Mouse (Mus musculus) frontal cortex, postnatal 14 days (tissue): ENCODE data around the gene Gpr137.

Experiments used
- DNase-seq, 2 experiments: peaks; one replicate each; pipeline ENCODE4 v3.0.0; 2022; ENCODE audit warnings: low spot score in 2 of 2

The Gpr137 gene

DNA sequence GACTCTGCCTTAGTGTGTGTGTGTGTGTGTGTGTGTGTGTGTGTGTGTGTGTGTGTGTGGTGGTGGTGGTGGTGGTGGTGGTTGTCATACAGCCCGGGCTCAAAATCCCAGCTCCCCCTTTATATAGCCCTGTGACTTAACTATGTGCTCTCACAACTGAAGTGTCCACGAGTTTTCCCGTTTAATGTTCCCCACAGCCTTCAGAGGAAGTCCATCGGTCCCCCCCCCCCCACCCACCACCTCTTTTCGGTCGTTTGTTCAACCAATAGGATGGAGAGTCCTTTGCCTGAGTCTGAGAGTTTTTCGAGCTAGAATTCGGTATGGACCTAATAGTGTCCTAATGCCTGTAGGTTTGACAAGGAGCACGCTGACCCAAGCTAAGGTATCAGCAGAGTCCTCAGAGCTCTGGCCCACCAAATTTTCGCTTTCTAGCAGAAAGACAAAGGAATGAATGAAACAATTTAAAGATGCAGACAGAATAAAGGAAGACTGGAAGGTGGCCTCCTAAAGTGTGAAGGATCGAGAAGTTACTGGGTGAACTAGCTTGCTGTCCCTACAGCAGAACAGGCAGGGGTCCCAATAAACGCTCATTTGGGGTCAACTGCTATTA lies 31.4 kb upstream of the Gpr137 start:
- no peak for DNase-seq

DNA sequence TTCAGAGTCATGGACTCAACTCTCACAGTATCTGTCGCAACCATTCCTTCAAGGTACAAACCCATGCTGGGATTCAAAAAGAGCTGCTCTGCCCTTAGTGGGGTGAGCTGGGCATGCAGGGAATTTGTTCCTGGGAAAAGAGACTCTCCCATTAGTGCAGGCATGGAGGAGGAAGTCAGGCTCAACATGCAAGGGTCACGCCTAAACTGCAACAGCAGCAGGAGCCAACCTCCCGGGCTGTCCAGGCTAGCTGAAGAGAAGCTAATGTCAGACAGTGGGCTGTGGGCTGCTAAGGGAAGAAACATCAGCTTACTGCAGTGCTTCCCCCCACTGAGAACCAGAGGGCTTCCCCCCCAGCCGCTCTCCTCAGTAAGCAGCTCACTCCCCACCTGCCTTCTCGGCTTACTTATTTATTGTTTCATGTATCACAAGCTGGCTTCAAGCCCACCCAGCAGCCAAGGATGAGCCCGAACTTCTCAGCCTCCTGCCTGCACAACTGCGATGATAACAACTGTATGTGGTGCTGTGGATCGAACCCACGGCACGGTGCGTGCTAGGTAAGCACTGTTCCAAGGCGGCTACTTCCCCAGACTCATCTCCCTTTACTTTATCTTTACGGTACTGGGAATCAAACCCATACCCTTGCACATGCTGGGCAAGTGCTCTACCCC lies 30.1 kb upstream of the Gpr137 start:
- no peak for DNase-seq

DNA sequence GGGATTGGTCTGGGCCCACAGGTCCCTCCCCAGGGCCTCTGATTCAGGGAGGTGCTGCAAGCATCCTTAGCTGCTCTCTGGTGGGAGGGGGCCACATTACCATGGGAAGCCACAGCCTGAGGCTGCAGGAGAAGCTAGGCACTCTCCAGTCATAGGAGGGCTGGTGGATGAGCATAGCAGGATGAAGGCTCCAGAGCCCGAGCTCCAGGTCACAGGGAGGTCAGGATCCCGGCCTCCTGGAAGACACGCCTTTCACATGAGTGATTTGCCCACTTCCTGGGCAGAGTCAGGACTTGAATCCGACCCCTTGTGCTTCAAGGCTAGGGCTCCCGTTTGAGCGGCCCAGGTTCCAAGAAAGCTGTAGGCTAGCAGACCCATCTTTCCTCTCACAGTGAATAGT lies 29.4 kb upstream of the Gpr137 start:
- no peak for DNase-seq

DNA sequence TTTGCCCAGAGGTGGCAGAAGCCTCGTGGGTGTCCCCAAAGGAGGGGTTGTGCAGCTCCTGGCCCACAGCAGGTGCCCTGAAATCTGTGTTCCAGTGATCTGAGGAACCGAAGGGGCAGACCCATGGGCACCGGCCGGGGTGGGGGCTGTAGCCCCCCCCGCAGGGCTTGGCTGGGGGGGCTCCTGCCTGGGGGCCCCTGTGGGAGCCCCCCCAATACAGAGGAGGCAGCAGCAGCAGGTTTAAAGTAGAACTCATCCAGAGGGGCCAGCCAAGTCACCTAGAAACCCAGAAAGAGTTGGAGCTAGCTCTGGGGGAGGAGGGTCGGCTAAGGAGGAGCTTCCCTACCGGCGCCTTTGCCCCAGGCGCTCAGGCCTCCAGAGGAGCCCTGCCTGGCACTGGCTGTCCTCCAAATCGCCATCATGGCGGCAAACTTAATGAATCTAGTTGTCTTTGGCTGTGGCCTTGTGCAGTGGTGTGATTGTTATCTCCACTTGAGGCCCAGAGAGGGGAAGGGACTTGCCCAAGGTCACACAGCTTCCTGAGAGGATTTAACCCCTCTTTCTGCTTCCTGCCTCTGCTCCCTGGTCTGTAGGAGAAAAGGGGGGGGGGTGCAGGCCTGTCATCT lies 28.3 kb upstream of the Gpr137 start:
- no peak for DNase-seq

DNA sequence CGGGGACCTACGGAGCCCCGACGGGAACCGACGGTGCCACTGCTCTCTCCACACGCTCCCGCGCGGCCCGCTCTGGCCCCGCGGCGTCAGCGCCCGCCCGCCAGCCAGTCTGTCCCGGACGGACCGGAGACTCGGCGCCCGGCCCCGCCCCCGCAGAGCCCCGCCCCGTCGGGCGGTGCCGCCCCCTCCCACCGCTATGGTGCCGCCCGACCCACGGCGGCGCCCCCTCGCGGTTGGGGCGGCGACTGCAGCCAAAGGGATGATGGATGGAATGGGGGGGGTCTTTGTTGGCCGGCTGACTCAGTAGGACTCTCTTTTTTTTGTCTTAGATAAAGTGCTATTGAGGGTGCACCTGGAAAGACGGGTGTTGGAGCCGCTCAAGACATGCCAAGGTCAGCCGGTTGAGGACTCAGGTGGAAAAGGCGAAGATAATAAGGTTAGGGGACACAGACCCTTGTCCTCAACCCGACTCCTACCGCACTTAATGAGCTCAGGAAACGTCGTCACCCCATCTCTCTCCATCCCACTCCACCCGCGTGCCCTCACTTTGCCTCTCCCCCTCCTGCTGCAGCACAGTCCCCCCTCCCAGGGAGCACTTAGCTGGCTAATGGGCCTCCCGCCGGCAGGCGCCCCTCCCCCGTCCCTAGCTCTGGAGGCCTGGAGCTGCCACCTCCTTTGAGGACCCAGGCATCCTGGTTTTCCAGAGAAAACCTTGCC lies 27.5 kb upstream of the Gpr137 start:
- no peak for DNase-seq

DNA sequence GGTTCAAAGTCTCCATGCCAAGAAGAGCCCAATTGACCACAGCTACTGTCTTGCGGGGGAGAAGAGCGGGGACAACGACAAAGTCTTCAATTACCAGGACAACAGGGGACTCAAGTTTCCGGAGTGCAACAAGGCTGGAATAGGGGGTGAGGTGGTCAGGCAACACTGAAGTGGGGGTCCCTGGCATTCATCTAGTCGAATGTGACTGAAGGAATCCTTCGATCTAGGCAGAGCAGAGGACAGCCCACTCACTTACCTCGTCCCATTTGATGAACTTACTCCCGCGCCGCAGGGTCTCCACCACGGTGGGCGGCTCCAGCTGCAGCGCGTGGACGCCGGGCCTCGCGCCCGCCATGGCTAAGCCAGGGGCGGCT lies 27.0 kb upstream of the Gpr137 start:
- no peak for DNase-seq

DNA sequence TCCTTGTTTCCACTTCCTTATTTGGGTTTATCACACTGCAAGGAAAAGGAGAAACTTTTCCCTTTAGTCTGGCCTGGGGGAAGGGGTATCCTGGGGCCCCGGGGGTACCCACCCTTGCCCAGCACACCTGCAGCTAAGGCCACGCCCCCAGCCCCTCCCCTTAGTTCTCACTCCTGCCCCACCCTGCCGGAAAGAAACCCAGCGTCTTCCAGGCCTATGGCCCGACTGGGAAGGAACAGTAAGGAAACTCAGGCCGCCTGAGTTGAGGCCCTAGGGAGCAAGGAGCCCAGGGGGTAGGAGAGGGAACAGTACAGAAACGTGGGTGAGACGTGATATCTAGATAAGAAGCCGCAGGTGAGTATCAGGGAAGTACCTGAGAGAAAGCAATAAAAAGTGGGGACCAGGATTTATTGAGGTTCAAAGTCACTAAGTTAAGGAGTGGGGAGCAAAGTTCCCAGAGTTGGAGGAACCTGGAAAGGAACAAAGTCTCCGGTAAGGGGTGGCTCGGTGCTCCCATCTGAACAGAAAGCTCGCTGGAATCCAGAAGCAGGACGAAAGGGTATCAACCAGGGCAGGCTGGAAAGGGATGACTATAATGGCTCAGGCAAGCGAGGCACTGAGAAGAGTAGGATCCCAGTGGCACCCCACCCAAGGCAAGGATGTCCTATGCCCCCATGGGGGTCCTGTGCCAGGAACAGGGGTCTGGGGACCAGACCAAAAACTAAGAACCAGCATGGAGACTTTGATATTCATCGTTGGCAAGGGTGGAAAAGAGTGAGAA lies 26.4 kb upstream of the Gpr137 start:
- no peak for DNase-seq

DNA sequence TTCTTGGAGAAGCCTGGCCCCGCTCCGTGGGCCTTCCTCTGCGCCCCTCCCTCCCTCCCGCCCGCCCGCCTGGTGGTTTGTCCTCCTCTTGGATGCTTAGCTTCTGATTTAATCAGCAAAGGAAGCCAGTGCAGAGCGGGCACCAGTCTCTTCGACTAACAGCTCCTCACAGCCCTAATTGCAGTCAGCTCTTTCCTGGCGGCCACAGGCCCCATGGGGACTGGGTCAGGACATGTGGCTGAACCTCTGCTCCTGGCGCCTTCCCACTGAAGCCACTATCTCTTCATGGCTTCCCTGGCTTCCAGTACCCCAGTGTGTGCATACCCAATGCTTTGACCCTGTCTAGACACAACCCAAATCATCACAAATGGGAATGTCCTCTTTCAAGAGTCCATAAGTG lies 14.2 kb upstream of the Gpr137 start:
- DNase-seq: no peak

DNA sequence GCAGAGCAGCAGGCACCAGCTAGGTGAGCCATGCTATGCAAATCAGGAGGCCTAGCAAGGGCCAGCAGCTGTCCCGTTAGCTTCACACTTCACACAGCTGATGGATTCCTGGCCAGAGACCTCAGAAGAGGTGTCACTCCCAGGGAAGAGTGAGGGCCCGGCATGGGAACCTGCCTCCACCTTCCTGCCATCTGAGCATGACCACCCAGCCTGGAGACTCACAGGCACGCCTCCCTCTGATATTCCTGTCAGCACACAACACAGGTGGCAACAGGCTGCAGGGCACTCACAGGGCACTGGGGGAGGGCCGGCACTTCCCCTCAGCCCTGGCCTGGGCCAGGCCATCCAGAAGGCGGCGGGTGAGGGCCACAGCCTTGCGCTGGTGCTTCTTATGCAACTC lies 13.1 kb upstream of the Gpr137 start:
- no peak for DNase-seq

DNA sequence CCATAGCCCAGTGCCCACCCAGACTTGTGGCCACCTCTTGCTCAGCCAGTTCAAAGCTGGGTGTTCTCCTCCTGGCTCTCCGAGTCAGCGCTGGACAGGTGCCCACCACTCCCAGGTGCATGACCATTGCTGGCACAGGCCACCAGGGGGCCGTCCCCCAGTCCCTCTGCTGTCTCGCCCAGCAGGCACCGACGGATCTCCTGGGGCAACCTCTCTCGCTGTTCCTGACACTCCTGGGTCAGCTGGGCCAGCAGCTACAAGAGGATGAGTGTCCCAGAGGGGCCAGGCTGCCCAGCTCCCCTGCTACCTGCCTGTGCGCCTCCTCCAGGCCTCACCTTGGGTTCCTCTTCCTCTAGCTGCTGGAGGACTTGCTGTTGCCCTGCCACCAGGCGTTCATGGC lies 11.8 kb upstream of the Gpr137 start:
- DNase-seq: no peak

DNA sequence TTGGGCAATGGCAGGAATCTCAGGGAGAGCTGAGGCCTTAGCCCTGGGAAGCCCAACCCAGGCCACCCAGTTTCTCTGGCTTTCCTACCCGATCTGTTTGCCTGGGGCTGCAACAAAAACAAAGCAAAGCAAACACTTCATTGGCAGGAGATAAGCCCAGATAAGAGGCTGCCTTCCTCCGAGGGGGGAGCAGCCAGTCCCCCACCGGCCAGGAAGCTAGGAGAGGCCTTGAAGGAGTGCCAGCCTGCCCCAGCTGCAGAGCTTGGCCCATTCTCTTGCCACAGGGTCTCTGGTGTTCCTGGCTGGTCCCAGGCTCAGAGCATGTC lies 10.4 kb upstream of the Gpr137 start:
- DNase-seq: no peak

DNA sequence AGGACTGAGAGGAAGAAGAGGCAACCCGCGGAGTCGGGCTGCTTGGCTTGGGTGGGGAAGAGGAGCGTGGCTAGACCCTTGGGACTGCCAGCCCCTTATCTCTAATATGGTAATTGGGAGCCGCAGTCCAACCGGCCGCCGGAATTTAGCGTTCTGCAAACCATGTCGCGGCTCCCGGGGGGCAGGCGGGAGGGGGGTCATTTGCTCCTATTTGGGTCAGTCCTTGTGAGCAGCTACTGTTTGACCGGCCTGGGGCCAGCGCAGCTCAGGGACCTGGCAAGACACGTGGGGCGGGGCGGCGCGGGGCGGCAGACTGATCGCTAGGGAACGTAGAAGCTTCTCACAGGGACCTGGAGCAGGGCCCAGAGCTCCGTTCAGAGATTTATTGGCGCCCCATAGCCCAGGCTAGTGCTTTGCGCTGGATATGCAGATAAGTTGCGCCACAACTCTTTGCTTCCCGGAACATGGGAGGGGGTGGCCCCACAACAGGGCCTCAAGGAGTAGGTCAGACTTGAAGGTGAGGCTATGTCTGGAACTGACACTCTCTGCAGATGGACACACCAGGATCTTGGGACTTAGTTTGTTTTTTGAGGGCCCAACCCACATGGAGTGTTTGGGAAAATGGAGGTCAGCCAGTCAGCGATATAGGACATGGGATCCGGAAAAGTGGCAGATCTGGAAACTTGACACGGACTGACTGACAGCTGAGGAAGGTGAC lies 9.9 kb upstream of the Gpr137 start:
- peak; percentile 68 to 72 for DNase-seq

DNA sequence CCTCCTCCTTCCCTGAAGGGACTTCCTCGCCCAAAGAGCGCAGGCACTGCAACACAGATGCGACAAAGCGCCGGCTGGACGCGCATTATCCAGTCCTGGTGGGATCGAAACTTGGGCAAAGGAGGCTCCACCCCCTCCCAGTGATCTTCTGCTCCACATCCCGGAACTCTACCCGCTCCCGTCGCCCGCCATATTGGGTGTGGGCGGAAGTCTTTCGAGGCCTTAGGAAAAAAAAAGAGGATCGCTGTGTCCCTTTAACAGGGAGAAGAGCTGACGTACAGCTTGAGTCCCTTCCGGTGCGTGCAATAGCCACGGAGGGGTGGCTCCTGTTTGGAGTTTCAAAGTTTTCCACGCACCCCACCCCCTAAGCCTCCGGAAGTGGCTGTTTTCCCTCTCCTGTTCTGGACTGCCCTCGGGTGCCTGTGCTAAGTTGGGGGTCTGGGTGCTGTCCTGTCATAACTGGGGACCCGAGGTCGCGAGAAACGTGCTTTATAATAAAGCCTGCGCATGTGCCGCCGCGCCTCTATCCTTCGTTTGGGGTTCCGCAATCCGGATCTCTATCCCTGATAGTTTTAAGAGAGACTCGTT lies 9.2 kb upstream of the Gpr137 start:
- peak; percentile 87 to 91 for DNase-seq

DNA sequence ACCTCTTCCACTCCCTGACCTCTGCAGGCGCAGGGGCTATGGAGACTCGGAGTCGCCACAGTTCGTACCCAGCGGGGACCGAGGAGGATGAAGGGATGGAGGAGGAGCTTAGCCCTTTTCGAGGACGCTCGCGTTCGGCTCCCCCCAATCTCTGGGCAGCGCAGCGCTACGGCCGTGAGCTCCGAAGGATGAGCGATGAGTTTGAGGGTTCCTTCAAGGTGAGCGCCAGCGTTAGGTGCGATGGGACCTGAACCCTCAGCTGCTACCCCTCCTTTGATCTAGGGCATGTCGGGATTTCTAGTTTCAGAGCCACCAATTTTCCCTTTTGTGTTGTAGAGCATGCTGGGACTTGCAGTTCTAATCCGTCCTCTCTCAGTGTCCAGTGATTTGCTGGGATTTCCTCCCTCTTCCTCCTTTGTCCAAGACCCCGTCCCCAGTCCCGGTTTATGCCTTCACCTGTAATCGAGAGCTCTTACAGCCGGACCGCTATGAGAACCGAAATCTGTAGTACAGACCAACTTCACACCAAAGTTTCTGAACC lies 8.4 kb upstream of the Gpr137 start:
- peak in 1 of 2 experiments; percentile 59 for DNase-seq

DNA sequence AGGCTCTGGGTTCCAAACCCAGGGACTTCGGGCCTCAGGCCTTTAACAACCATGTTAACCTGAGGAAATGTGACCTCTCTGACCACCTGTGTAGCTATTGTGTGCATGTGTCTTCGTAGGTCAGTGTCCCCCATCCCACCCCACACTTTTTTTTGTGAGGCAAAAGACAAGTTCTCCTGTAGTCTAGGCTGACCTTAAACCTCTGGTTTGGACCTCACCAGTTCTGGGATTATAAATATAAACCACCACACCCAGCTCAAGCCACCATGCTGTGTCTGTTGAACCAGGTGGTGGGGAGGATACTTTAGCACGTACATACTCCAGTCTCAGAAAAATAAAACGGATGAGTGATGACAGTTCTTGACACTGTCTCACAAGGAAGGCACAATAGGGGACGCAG lies 7.7 kb upstream of the Gpr137 start:
- DNase-seq: no peak

DNA sequence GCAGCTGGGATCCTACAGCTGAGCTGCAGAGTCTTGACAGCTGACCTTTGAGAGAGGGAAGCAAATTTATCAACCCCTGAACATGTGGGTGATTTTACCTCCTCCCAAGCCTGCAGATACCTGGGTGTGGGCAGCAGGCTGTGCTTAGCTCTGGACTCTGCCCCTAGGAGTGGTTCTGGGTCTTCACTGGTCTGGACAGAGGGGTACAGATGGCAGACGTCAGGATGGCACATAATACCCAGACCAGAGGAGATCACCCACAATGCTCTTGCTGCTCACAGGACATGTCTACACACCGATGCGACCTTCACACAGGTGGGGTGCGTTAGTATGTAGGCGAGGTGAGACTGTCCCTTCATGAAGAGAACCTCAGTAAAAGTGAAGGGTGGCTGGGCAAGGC lies 7.3 kb upstream of the Gpr137 start:
- DNase-seq: no peak

DNA sequence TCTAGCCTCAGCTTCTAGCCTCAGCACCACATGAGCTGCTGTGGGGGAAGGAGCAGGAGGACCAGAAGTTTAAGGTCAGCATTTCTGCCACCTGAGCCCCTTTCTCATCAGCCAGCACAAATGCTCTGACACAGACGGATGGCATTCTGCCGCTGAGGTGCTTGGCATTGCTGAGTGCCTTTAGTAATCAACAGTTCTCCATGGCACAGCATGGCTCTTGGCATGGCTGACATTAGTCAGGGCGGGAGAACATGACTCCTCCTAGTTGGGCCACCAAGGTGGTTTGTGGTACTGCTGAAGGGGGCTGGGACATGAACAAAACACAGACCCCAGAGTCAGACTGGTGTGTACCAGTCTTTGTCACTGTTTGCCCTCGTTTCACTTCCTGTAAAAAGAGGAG lies 5.9 kb upstream of the Gpr137 start:
- no peak for DNase-seq

DNA sequence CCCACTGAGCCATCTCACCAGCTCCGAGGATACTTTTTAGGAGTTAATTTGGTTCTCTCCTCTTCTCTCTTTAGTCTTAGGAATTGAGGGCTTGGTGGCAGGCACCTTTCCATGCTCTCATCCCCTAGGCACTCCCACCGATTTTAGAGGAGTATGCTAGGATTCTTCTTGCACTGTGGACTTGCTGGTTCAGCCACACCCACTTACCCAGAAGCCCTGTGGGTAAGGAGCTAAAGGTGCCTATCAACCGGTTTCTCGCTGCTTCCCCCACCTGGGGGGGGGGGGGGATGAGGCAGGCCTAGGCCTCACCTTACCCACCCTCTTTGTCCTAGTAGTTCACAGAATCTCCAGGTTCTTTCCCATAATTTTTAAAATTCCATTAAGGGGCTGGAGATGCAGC lies 5.5 kb upstream of the Gpr137 start:
- no peak for DNase-seq

DNA sequence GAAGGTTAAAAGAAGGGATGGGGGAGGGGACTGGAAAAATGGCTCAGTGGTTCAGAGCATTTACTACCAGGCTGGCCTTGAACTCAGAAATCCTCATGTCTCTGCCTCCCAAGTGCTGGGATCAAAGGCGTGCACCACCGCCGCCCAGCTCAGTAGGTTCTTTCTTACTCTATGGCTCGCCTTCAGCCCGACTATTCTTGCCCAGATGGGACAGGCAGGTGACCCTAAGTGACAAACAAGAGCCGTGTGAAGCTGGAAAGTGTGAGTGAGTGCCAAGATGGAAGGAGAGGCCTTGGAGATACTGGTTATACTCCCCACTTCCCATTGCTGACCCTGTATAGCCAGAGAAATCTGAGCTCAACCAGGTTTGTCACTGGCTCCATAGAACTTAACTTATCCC lies 1.4 kb upstream of the Gpr137 start:
- no peak for DNase-seq

DNA sequence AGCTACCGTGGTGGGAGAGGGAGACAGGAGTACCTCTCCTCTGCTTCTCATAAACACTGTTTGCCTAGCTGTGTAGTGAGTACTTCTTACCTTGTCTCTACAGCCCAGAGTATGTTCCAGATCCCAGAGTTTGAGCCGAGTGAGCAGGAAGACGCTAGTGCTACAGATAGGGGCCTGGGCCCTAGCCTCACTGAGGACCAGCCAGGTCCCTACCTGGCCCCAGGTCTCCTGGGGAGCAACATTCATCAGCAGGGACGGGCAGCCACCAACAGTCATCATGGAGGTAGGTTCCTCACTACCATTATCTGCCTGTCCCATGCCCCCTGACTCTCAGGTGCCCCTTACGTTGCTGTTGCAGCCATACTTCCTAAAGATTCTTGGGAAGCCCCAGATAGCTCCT lies 484 bp upstream of the Gpr137 start:
- no peak for DNase-seq
